Mouse (Mus musculus): ENCODE results near the gene Tsen2. TPM values are rescaled to one million over a fixed set of nuclear protein-coding genes. Genes with fewer than 3 reads are reported as not detected.

Tsen2 gene
- total RNA-seq, 2 experiments from 2014 or later: 22.2 to 25.7 TPM

GRCm38 (mm10) chr6:115607429-115607828 lies 63.0 kb downstream of the Tsen2 start:
- H3K27ac ChIP-seq: peak overlapping the region; percentile 70
- peak in 1 of 2 experiments; percentile 45 for DNase-seq (ENCODE audit: extremely low spot score in 1 of 2, low spot score in 2 of 2)
- intact Hi-C loops (cut with DNase I): no loop called here
- H3K4me3 ChIP-seq: no peak overlapping the region
- TF ChIP-seq CTCF (IDR thresholded peaks at IDR 0.05): no peak

- intact Hi-C loops (cut with DNase I): no loop called here
- Histone ChIP-seq H3K4me3 (no peak overlapping the region), H3K27ac (no peak overlapping the region)
- peak; percentile 49 for TF ChIP-seq CTCF (IDR thresholded peaks at IDR 0.05)
- no peak for DNase-seq (ENCODE audit: extremely low spot score in 1 of 2, low spot score in 2 of 2)
These were observed 64.7 kb downstream of the Tsen2 start for GRCm38 (mm10) chr6:115609121-115609520.

GRCm38 (mm10) chr6:115610301-115610700 lies 65.8 kb downstream of the Tsen2 start:
- Histone ChIP-seq H3K4me3 (no peak overlapping the region), H3K27ac (no peak overlapping the region)
- TF ChIP-seq CTCF (IDR thresholded peaks at IDR 0.05): no peak
- intact Hi-C loops (cut with DNase I): no loop called here
- DNase-seq (ENCODE audit: extremely low spot score in 1 of 2, low spot score in 2 of 2): no peak

GRCm38 (mm10) chr6:115613793-115614192 lies 69.3 kb downstream of the Tsen2 start:
- intact Hi-C loops (cut with DNase I): loop anchor here (2.0 kb wide), 2 partner anchors 15 to 59 kb away; no protein-coding TSS in a partner anchor
- H3K4me3 ChIP-seq: no peak overlapping the region
- no peak for DNase-seq (ENCODE audit: extremely low spot score in 1 of 2, low spot score in 2 of 2)
- H3K27ac ChIP-seq: 0 out of 2 replicates have a peak overlapping the region, but pooled peaks have one; percentile 40
- no peak for TF ChIP-seq CTCF (IDR thresholded peaks at IDR 0.05)

GRCm38 (mm10) chr6:115615983-115616382 lies 71.5 kb downstream of the Tsen2 start:
- DNase-seq (ENCODE audit: extremely low spot score in 1 of 2, low spot score in 2 of 2): no peak
- intact Hi-C loops (cut with DNase I): loop anchor here (2.0 kb wide), 1 partner anchor 13 kb away; no protein-coding TSS in a partner anchor
- Histone ChIP-seq H3K27ac (no peak overlapping the region; the same call in 1 of the 2 replicates), H3K4me3 (no peak overlapping the region)
- no peak; the same call in 1 of the 2 replicates for TF ChIP-seq CTCF (IDR thresholded peaks at IDR 0.05)

- TF ChIP-seq CTCF (IDR thresholded peaks at IDR 0.05): no peak
- DNase-seq (ENCODE audit: extremely low spot score in 1 of 2, low spot score in 2 of 2): no peak
- H3K4me3 ChIP-seq: no peak overlapping the region
- no peak overlapping the region; the same call in 1 of the 2 replicates for H3K27ac ChIP-seq
- intact Hi-C loops (cut with DNase I): no loop called here
These were observed 75.4 kb downstream of the Tsen2 start for GRCm38 (mm10) chr6:115619818-115620217.

GRCm38 (mm10) chr6:115620942-115621341 lies 76.5 kb downstream of the Tsen2 start:
- H3K4me3 ChIP-seq: no peak overlapping the region
- H3K27ac ChIP-seq: no peak overlapping the region
- no peak for TF ChIP-seq CTCF (IDR thresholded peaks at IDR 0.05)
- no peak for DNase-seq (ENCODE audit: extremely low spot score in 1 of 2, low spot score in 2 of 2)
- intact Hi-C loops (cut with DNase I): no loop called here

GRCm38 (mm10) chr6:115626121-115626520 lies 81.7 kb downstream of the Tsen2 start:
- no peak for DNase-seq (ENCODE audit: extremely low spot score in 1 of 2, low spot score in 2 of 2)
- intact Hi-C loops (cut with DNase I): no loop called here
- H3K4me3 ChIP-seq: no peak overlapping the region
- TF ChIP-seq CTCF (IDR thresholded peaks at IDR 0.05): no peak
- no peak overlapping the region for H3K27ac ChIP-seq

Other genes with a start within 250 kb of the Tsen2 start
- 10 to 100 TPM in 1 of 2 experiments, 1 to 10 TPM in 1; 8.1 to 10.3 TPM for gene Pparg, start 183.7 kb upstream of the Tsen2 start, total RNA-seq (2021)
- not detected for gene Mkrn2os, start 47.9 kb downstream of the Tsen2 start, total RNA-seq (2021)
- gene Mkrn2, start 57.2 kb downstream of the Tsen2 start, total RNA-seq (2021): 10 to 100 TPM; 28.5 to 38.3 TPM
- gene Raf1, start 132.0 kb downstream of the Tsen2 start, total RNA-seq (2021): 10 to 100 TPM; 85.4 to 89.8 TPM
- gene Tmem40, start 217.7 kb downstream of the Tsen2 start, total RNA-seq (2021): 1 to 10 TPM; 1.2 TPM
- 1 to 10 TPM; 1.8 to 1.9 TPM for gene Cand2, start 229.9 kb downstream of the Tsen2 start, total RNA-seq (2021)

All from left cerebral cortex, adult 2 months (tissue).